Comparison of ENCODE assay signal across 29 mouse cellular contexts in genomic region chrX:153716716-153717115, GRCm38 (mm10). TPM values are rescaled to one million over a fixed set of nuclear protein-coding genes. Genes with fewer than 3 reads are reported as not detected.
"Had no signal": no experiment of that assay in that cellular context is flagged by ENCODE, and none has a peak within 500 bp of the region (broad histone marks: within the 10 kb centered on the region; RNA-seq: fewer than 3 reads in every experiment).

No protein-coding gene starts in this region.

- ATAC-seq: forebrain, embryonic 13.5 days; forebrain, embryonic 14.5 days; forebrain, embryonic 15.5 days; forebrain, embryonic 16.5 days; forebrain, postnatal 0 days had no signal

- H3K4me1 ChIP-seq: embryonic facial prominence, embryonic 10.5 days; embryonic facial prominence, embryonic 12.5 days; embryonic facial prominence, embryonic 13.5 days; embryonic facial prominence, embryonic 15.5 days; forebrain, embryonic 10.5 days; forebrain, embryonic 12.5 days; forebrain, embryonic 13.5 days; forebrain, embryonic 15.5 days had no signal

- H3K9me3 ChIP-seq: embryonic facial prominence, embryonic 10.5 days; embryonic facial prominence, embryonic 12.5 days; embryonic facial prominence, embryonic 13.5 days; embryonic facial prominence, embryonic 15.5 days; forebrain, embryonic 10.5 days; forebrain, embryonic 12.5 days; forebrain, embryonic 13.5 days; forebrain, embryonic 15.5 days had no signal

- H3K27ac ChIP-seq: embryonic facial prominence, embryonic 10.5 days; embryonic facial prominence, embryonic 12.5 days; embryonic facial prominence, embryonic 13.5 days; embryonic facial prominence, embryonic 15.5 days; forebrain, embryonic 10.5 days; forebrain, embryonic 12.5 days; forebrain, embryonic 13.5 days; forebrain, embryonic 15.5 days; gastrocnemius, adult 2 months; heart, adult 2 months had no signal

- H3K4me2 ChIP-seq: embryonic facial prominence, embryonic 12.5 days; embryonic facial prominence, embryonic 13.5 days; embryonic facial prominence, embryonic 15.5 days; forebrain, embryonic 12.5 days; forebrain, embryonic 13.5 days; forebrain, embryonic 15.5 days had no signal

- H3K9ac ChIP-seq: embryonic facial prominence, embryonic 12.5 days; embryonic facial prominence, embryonic 13.5 days; embryonic facial prominence, embryonic 15.5 days; forebrain, embryonic 12.5 days; forebrain, embryonic 13.5 days; forebrain, embryonic 15.5 days; forebrain, postnatal 0 days had no signal

- H3K36me3 ChIP-seq: embryonic facial prominence, embryonic 10.5 days; embryonic facial prominence, embryonic 12.5 days; embryonic facial prominence, embryonic 13.5 days; embryonic facial prominence, embryonic 15.5 days; forebrain, embryonic 10.5 days; forebrain, embryonic 12.5 days; forebrain, embryonic 15.5 days had no signal

- DNase-seq: cerebellum, adult 2 months; cerebellum, adult 8-10 months; cerebellum, adult 9-10 months; cerebellum, adult 9-11 months; cerebellum, postnatal 10 days; cerebellum, postnatal 14 days; cerebellum, postnatal 25 days; cerebellum, postnatal 36 days; embryo, embryonic 11 days; forebrain, postnatal 0 days; gastrocnemius, adult 2 months; gastrocnemius, postnatal 10 days; gastrocnemius, postnatal 14 days; gastrocnemius, postnatal 25 days; gastrocnemius, postnatal 36 days; heart, adult 11 months; heart, adult 18-20 months; heart, adult 2 months had no signal

- H3K4me3 ChIP-seq: embryonic facial prominence, embryonic 10.5 days; embryonic facial prominence, embryonic 12.5 days; embryonic facial prominence, embryonic 13.5 days; embryonic facial prominence, embryonic 15.5 days; erythroblast, embryonic 14.5 days; forebrain, embryonic 10.5 days; forebrain, embryonic 12.5 days; forebrain, embryonic 13.5 days; forebrain, embryonic 15.5 days; gastrocnemius, adult 2 months; heart, adult 2 months had no signal

- H3K27me3 ChIP-seq: embryonic facial prominence, embryonic 12.5 days; embryonic facial prominence, embryonic 15.5 days; forebrain, embryonic 12.5 days; forebrain, embryonic 13.5 days; forebrain, embryonic 15.5 days had no signal

RNA-seq across cellular contexts. Expression of gene Kctd12b, which starts 20.5 kb away (rescaled TPM):
- polyA plus RNA-seq: erythroblast, embryonic 14.5 days had no signal
